Mouse (Mus musculus): ENCODE data around the gene Nkx2-5. TPM values are rescaled to one million over a fixed set of nuclear protein-coding genes. Genes with fewer than 3 reads are reported as not detected.

The Nkx2-5 gene
- polyA plus RNA-seq, 1 experiment: not detected

- H3K4me1 ChIP-seq (ENCODE audit: control insufficient read depth, insufficient read depth, low read length): no peaks in the 10 kb centered on the region
- no peak overlapping the region for H3K27ac ChIP-seq (ENCODE audit: insufficient read depth, low read depth, low read length)
- no peak overlapping the region for H3K4me3 ChIP-seq (ENCODE audit: insufficient read depth, low read depth, low read length)
- 23% methylated on average over 6 of the region's 6 CpGs for WGBS
- TF ChIP-seq CTCF (IDR thresholded peaks at IDR 0.05; ENCODE audit: insufficient read depth, low read depth, low read length): no peak
- no peak for TF ChIP-seq POLR2A (IDR thresholded peaks at IDR 0.05; ENCODE audit: insufficient read depth, low read depth, low read length)
Measured at GRCm38 (mm10) chr17:26861383-26861782, 16.6 kb upstream of the Nkx2-5 start.

GRCm38 (mm10) chr17:26860906-26861305 lies 16.1 kb upstream of the Nkx2-5 start:
- TF ChIP-seq POLR2A (IDR thresholded peaks at IDR 0.05; ENCODE audit: insufficient read depth, low read depth, low read length): no peak
- no peaks in the 10 kb centered on the region for H3K4me1 ChIP-seq (ENCODE audit: control insufficient read depth, insufficient read depth, low read length)
- H3K4me3 ChIP-seq (ENCODE audit: insufficient read depth, low read depth, low read length): no peak overlapping the region
- H3K27ac ChIP-seq (ENCODE audit: insufficient read depth, low read depth, low read length): no peak overlapping the region
- WGBS: 69% methylated on average over 4 of the region's 4 CpGs

GRCm38 (mm10) chr17:26852262-26852661 lies 7.5 kb upstream of the Nkx2-5 start:
- Histone ChIP-seq H3K27ac (ENCODE audit: insufficient read depth, low read depth, low read length) (no peak overlapping the region), H3K4me1 (ENCODE audit: control insufficient read depth, insufficient read depth, low read length) (peaks cover 9% of the 10 kb centered on the region), H3K4me3 (ENCODE audit: insufficient read depth, low read depth, low read length) (no peak overlapping the region)
- no peak for TF ChIP-seq POLR2A (IDR thresholded peaks at IDR 0.05; ENCODE audit: insufficient read depth, low read depth, low read length)
- TF ChIP-seq CTCF (IDR thresholded peaks at IDR 0.05; ENCODE audit: insufficient read depth, low read depth, low read length): no peak
- WGBS: 31% methylated on average over 4 of the region's 4 CpGs

- 17% methylated on average over 8 of the region's 8 CpGs for WGBS
- Histone ChIP-seq H3K4me3 (ENCODE audit: insufficient read depth, low read depth, low read length) (no peak overlapping the region), H3K27ac (ENCODE audit: insufficient read depth, low read depth, low read length) (no peak overlapping the region), H3K4me1 (ENCODE audit: control insufficient read depth, insufficient read depth, low read length) (peaks cover 9% of the 10 kb centered on the region)
- TF ChIP-seq POLR2A (IDR thresholded peaks at IDR 0.05; ENCODE audit: insufficient read depth, low read depth, low read length) (no peak), CTCF (IDR thresholded peaks at IDR 0.05; ENCODE audit: insufficient read depth, low read depth, low read length) (no peak)
Measured at GRCm38 (mm10) chr17:26851136-26851460, 6.3 kb upstream of the Nkx2-5 start.

GRCm38 (mm10) chr17:26850358-26851135 lies 5.7 kb upstream of the Nkx2-5 start:
- TF ChIP-seq POLR2A (IDR thresholded peaks at IDR 0.05; ENCODE audit: insufficient read depth, low read depth, low read length) (no peak), CTCF (IDR thresholded peaks at IDR 0.05; ENCODE audit: insufficient read depth, low read depth, low read length) (no peak)
- no peak overlapping the region for H3K4me3 ChIP-seq (ENCODE audit: insufficient read depth, low read depth, low read length)
- H3K27ac ChIP-seq (ENCODE audit: insufficient read depth, low read depth, low read length): no peak overlapping the region
- 2% methylated on average over 48 of the region's 48 CpGs for WGBS
- peaks cover 9% of the 10 kb centered on the region for H3K4me1 ChIP-seq (ENCODE audit: control insufficient read depth, insufficient read depth, low read length)

GRCm38 (mm10) chr17:26849746-26850357 lies 5.0 kb upstream of the Nkx2-5 start:
- WGBS: under 1% methylated on average over 44 of the region's 44 CpGs
- no peak for TF ChIP-seq POLR2A (IDR thresholded peaks at IDR 0.05; ENCODE audit: insufficient read depth, low read depth, low read length)
- TF ChIP-seq CTCF (IDR thresholded peaks at IDR 0.05; ENCODE audit: insufficient read depth, low read depth, low read length): no peak
- peaks cover 9% of the 10 kb centered on the region for H3K4me1 ChIP-seq (ENCODE audit: control insufficient read depth, insufficient read depth, low read length)
- H3K27ac ChIP-seq (ENCODE audit: insufficient read depth, low read depth, low read length): no peak overlapping the region
- no peak overlapping the region for H3K4me3 ChIP-seq (ENCODE audit: insufficient read depth, low read depth, low read length)

- 5% methylated on average over 19 of the region's 19 CpGs for WGBS
- no peak for TF ChIP-seq POLR2A (IDR thresholded peaks at IDR 0.05; ENCODE audit: insufficient read depth, low read depth, low read length)
- TF ChIP-seq CTCF (IDR thresholded peaks at IDR 0.05; ENCODE audit: insufficient read depth, low read depth, low read length): no peak
- Histone ChIP-seq H3K4me1 (ENCODE audit: control insufficient read depth, insufficient read depth, low read length) (peaks cover 12% of the 10 kb centered on the region), H3K4me3 (ENCODE audit: insufficient read depth, low read depth, low read length) (no peak overlapping the region), H3K27ac (ENCODE audit: insufficient read depth, low read depth, low read length) (no peak overlapping the region)
Measured at GRCm38 (mm10) chr17:26849106-26849745, 4.4 kb upstream of the Nkx2-5 start.

GRCm38 (mm10) chr17:26848236-26848635 lies 3.4 kb upstream of the Nkx2-5 start:
- Histone ChIP-seq H3K4me1 (ENCODE audit: control insufficient read depth, insufficient read depth, low read length) (peaks cover 12% of the 10 kb centered on the region), H3K27ac (ENCODE audit: insufficient read depth, low read depth, low read length) (no peak overlapping the region), H3K4me3 (ENCODE audit: insufficient read depth, low read depth, low read length) (no peak overlapping the region)
- TF ChIP-seq CTCF (IDR thresholded peaks at IDR 0.05; ENCODE audit: insufficient read depth, low read depth, low read length): no peak
- TF ChIP-seq POLR2A (IDR thresholded peaks at IDR 0.05; ENCODE audit: insufficient read depth, low read depth, low read length): no peak
- WGBS: 3% methylated on average over 6 of the region's 6 CpGs

GRCm38 (mm10) chr17:26847801-26848200 lies 3.0 kb upstream of the Nkx2-5 start:
- no peak for TF ChIP-seq POLR2A (IDR thresholded peaks at IDR 0.05; ENCODE audit: insufficient read depth, low read depth, low read length)
- TF ChIP-seq CTCF (IDR thresholded peaks at IDR 0.05; ENCODE audit: insufficient read depth, low read depth, low read length): no peak
- H3K27ac ChIP-seq (ENCODE audit: insufficient read depth, low read depth, low read length): no peak overlapping the region
- H3K4me3 ChIP-seq (ENCODE audit: insufficient read depth, low read depth, low read length): no peak overlapping the region
- 2% methylated on average over 5 of the region's 5 CpGs for WGBS
- H3K4me1 ChIP-seq (ENCODE audit: control insufficient read depth, insufficient read depth, low read length): peaks cover 12% of the 10 kb centered on the region
